Mouse (Mus musculus) embryonic facial prominence, embryonic 14.5 days (tissue): ENCODE results near the gene Nedd9. TPM values are rescaled to one million over a fixed set of nuclear protein-coding genes. Genes with fewer than 3 reads are reported as not detected.

Experiments
- ATAC-seq: fragments of 200-750 bp; cut with Nextera tagmentation; 2 replicates; pipeline ENCODE4 v1.8.0; 2017; ENCODE audit warnings: low read depth, moderate number of reproducible peaks, moderate TSS enrichment
- DNase-seq: peaks from one replicate; pipeline ENCODE4 v3.0.0-alpha.2; 2015; ENCODE audit warnings: low spot score
- H3K27ac ChIP-seq: fragments of 300-500 bp; sonication (generic); replicated peaks from 2 replicates; pipeline ENCODE4 v1.5.1; 2014; ENCODE audit warnings: low read depth, mild to moderate bottlenecking, low read length, moderate library complexity
- H3K27me3 ChIP-seq: fragments of 300-500 bp; sonication (generic); replicated peaks from 2 replicates; pipeline ENCODE4 v1.6.1; 2014; ENCODE audit warnings: low read length; ENCODE audit not compliant: control insufficient read depth, insufficient read depth
- H3K36me3 ChIP-seq: fragments of 300-500 bp; sonication (generic); 2 replicates; pipeline ENCODE4 v1.6.1; 2014; ENCODE audit warnings: low read length, mixed read lengths; ENCODE audit not compliant: control insufficient read depth, insufficient read depth
- H3K4me1 ChIP-seq: fragments of 300-500 bp; sonication (generic); 2 replicates; pipeline ENCODE4 v1.6.1; 2014; ENCODE audit warnings: antibody characterized with exemption, low read length; ENCODE audit not compliant: control insufficient read depth, insufficient read depth
- H3K4me2 ChIP-seq: fragments of 300-500 bp; sonication (generic); 2 replicates; pipeline ENCODE4 v1.6.1; 2014; ENCODE audit warnings: low read depth, mild to moderate bottlenecking, low read length, moderate library complexity, mixed read lengths
- H3K4me3 ChIP-seq: fragments of 300-500 bp; sonication (generic); 2 replicates; pipeline ENCODE4 v1.5.1; 2014; ENCODE audit warnings: low read depth, mild to moderate bottlenecking, low read length
- H3K9ac ChIP-seq: fragments of 300-500 bp; sonication (generic); 2 replicates; pipeline ENCODE4 v1.6.1; 2014; ENCODE audit warnings: low read depth, mild to moderate bottlenecking, low read length, moderate library complexity, mixed read lengths
- H3K9me3 ChIP-seq: fragments of 300-500 bp; sonication (generic); 2 replicates; pipeline ENCODE4 v1.6.1; 2016; ENCODE audit warnings: low read length; ENCODE audit not compliant: control insufficient read depth
- WGBS: fragments of 180-500 bp; shearing (Covaris S2); extraction: QIAGEN DNeasy Blood & Tissue Kit; methylation state at CpG from one replicate; pipeline ENCODE4 v1.1.7; 2014; 5-methylcytosine and 5-hydroxymethylcytosine counted together
- polyA plus RNA-seq: library from polyadenylated mRNA; unstranded; fragments of >200 nt; fragmentation: Nextera tagmentation; extraction: Ambion mirVana; gene quantifications from 2 replicates; pipeline ENCODE4 v1.2.1, GENCODE M21; 2014

Nedd9 gene
- polyA plus RNA-seq, 1 experiment from 2014 or later, result 31.1 TPM

- Histone ChIP-seq H3K9ac (no peak overlapping the region), H3K9me3 (no peaks in the 10 kb centered on the region), H3K4me2 (no peak overlapping the region), H3K4me3 (no peak overlapping the region), H3K27me3 (no peaks in the 10 kb centered on the region), H3K27ac (no peak overlapping the region), H3K4me1 (peaks cover 23% of the 10 kb centered on the region), H3K36me3 (no peaks in the 10 kb centered on the region)
- DNase-seq (no peak), ATAC-seq (no peak)
- WGBS, result 67% methylated on average over 14 of the region's 14 CpGs
Observed at GRCm38 (mm10) chr13:41456292-41457029, 30.7 kb downstream of the Nedd9 start.

- no peak overlapping the region for H3K4me2 ChIP-seq
- H3K36me3 ChIP-seq, result no peaks in the 10 kb centered on the region
- no peak for DNase-seq
- H3K9ac ChIP-seq, result no peak overlapping the region
- peaks cover 23% of the 10 kb centered on the region for H3K4me1 ChIP-seq
- 77% methylated on average over 15 of the region's 15 CpGs for WGBS
- no peaks in the 10 kb centered on the region for H3K9me3 ChIP-seq
- H3K27ac ChIP-seq, result no peak overlapping the region
- H3K27me3 ChIP-seq, result no peaks in the 10 kb centered on the region
- no peak overlapping the region for H3K4me3 ChIP-seq
- ATAC-seq, result no peak; the same call in 1 of the 2 replicates
Observed at GRCm38 (mm10) chr13:41453227-41454193, 33.7 kb downstream of the Nedd9 start.

GRCm38 (mm10) chr13:41450821-41451220 is 36.3 kb downstream of the Nedd9 start:
- Histone ChIP-seq H3K9ac (no peak overlapping the region), H3K36me3 (no peaks in the 10 kb centered on the region), H3K27ac (no peak overlapping the region), H3K9me3 (no peaks in the 10 kb centered on the region), H3K4me3 (no peak overlapping the region), H3K27me3 (no peaks in the 10 kb centered on the region), H3K4me2 (no peak overlapping the region), H3K4me1 (peaks cover 3% of the 10 kb centered on the region; the same call in 1 of the 2 replicates)
- no peak for DNase-seq
- no peak for ATAC-seq
- WGBS, result 33% methylated on average over 6 of the region's 6 CpGs

GRCm38 (mm10) chr13:41449211-41449610 is 38.0 kb downstream of the Nedd9 start:
- H3K27ac ChIP-seq, result no peak overlapping the region
- no peak overlapping the region for H3K9ac ChIP-seq
- H3K36me3 ChIP-seq, result no peaks in the 10 kb centered on the region
- no peak overlapping the region for H3K4me2 ChIP-seq
- ATAC-seq, result no peak
- 86% methylated on average over 2 of the region's 2 CpGs for WGBS
- H3K4me3 ChIP-seq, result no peak overlapping the region
- no peaks in the 10 kb centered on the region for H3K9me3 ChIP-seq
- no peaks in the 10 kb centered on the region for H3K27me3 ChIP-seq
- DNase-seq, result no peak
- H3K4me1 ChIP-seq, result peaks cover 3% of the 10 kb centered on the region; the same call in 1 of the 2 replicates

- peaks cover 3% of the 10 kb centered on the region; the same call in 1 of the 2 replicates for H3K4me1 ChIP-seq
- no peak overlapping the region for H3K4me2 ChIP-seq
- no peaks in the 10 kb centered on the region for H3K9me3 ChIP-seq
- no peaks in the 10 kb centered on the region for H3K27me3 ChIP-seq
- no peak overlapping the region for H3K9ac ChIP-seq
- ATAC-seq (no peak), DNase-seq (no peak)
- H3K4me3 ChIP-seq, result no peak overlapping the region
- H3K27ac ChIP-seq, result no peak overlapping the region
- no peaks in the 10 kb centered on the region for H3K36me3 ChIP-seq
- WGBS, result 53% methylated on average over 6 of the region's 6 CpGs
Observed at GRCm38 (mm10) chr13:41447209-41447608, 40.0 kb downstream of the Nedd9 start.

GRCm38 (mm10) chr13:41446591-41446990 is 40.6 kb downstream of the Nedd9 start:
- H3K9ac ChIP-seq, result no peak overlapping the region
- H3K36me3 ChIP-seq, result no peaks in the 10 kb centered on the region
- H3K4me1 ChIP-seq, result peaks cover 3% of the 10 kb centered on the region; the same call in 1 of the 2 replicates
- ATAC-seq (no peak), DNase-seq (no peak)
- no peak overlapping the region for H3K4me2 ChIP-seq
- H3K4me3 ChIP-seq, result no peak overlapping the region
- no peaks in the 10 kb centered on the region for H3K27me3 ChIP-seq
- no peaks in the 10 kb centered on the region for H3K9me3 ChIP-seq
- H3K27ac ChIP-seq, result no peak overlapping the region
- 93% methylated on average over 1 of the region's 1 CpGs for WGBS

- Histone ChIP-seq H3K36me3 (no peaks in the 10 kb centered on the region), H3K4me1 (no peaks in the 10 kb centered on the region), H3K4me2 (no peak overlapping the region), H3K27ac (no peak overlapping the region), H3K27me3 (no peaks in the 10 kb centered on the region), H3K9me3 (no peaks in the 10 kb centered on the region), H3K4me3 (no peak overlapping the region), H3K9ac (no peak overlapping the region)
- ATAC-seq (no peak), DNase-seq (no peak)
- 92% methylated on average over 3 of the region's 3 CpGs for WGBS
Observed at GRCm38 (mm10) chr13:41445067-41445808, 41.9 kb downstream of the Nedd9 start.

GRCm38 (mm10) chr13:41444230-41444629 is 42.9 kb downstream of the Nedd9 start:
- 91% methylated on average over 6 of the region's 6 CpGs for WGBS
- H3K27ac ChIP-seq, result no peak overlapping the region
- no peaks in the 10 kb centered on the region for H3K27me3 ChIP-seq
- H3K9me3 ChIP-seq, result no peaks in the 10 kb centered on the region
- no peak for ATAC-seq
- H3K9ac ChIP-seq, result no peak overlapping the region
- DNase-seq, result no peak
- H3K4me2 ChIP-seq, result no peak overlapping the region
- no peaks in the 10 kb centered on the region for H3K36me3 ChIP-seq
- H3K4me3 ChIP-seq, result no peak overlapping the region
- no peaks in the 10 kb centered on the region for H3K4me1 ChIP-seq
